Mouse (Mus musculus) heart, adult 2 months (tissue): ENCODE results near the gene Plekhf1.

Experiments used
- CTCF ChIP-seq: fragments of 200-600 bp; IDR thresholded peaks from 2 replicates; pipeline ENCODE4 v1.8.1; 2022; ENCODE audit warnings: antibody characterized with exemption, mild to moderate bottlenecking, moderate library complexity
- POLR2A ChIP-seq: fragments of 200-500 bp; IDR thresholded peaks from 2 replicates; pipeline ENCODE4 v1.6.1; 2011; ENCODE audit warnings: mild to moderate bottlenecking, low read depth, low read length, control low read depth; ENCODE audit not compliant: insufficient read depth

- TF ChIP-seq CTCF (no peak), POLR2A (peak; percentile 93)
Measured at GRCm38 (mm10) chr7:38227900-38228298, at the start of gene Plekhf1.
